Mouse (Mus musculus) bone marrow, adult 2 months (tissue): ENCODE data around the gene Adam25. TPM values are rescaled to one million over a fixed set of nuclear protein-coding genes. Genes with fewer than 3 reads are reported as not detected.
"Not testable (repeated sequence)": the region's sequence is repeated elsewhere in the genome, so short reads cannot be mapped to it uniquely, and the experiment has no call there.

Experiments
- H3K27ac ChIP-seq: fragments of 200-500 bp; 2 replicates; pipeline ENCODE4 v1.5.1; 2012; ENCODE audit warnings: low read depth, mild to moderate bottlenecking, control low read depth, inconsistent platforms, low read length; ENCODE audit not compliant: control insufficient read depth, poor library complexity, insufficient read depth
- H3K4me1 ChIP-seq: fragments of 200-500 bp; 2 replicates; pipeline ENCODE4 v1.6.1; 2011; ENCODE audit warnings: low read length; ENCODE audit not compliant: control insufficient read depth, insufficient read depth
- H3K4me3 ChIP-seq: fragments of 200-500 bp; replicated peaks from 2 replicates; pipeline ENCODE3; 2011; ENCODE audit warnings: mild to moderate bottlenecking, low read depth, low read length, control low read depth; ENCODE audit not compliant: control insufficient read depth
- CTCF ChIP-seq: fragments of 200-500 bp; IDR thresholded peaks from 2 replicates; pipeline ENCODE4 v1.5.1; 2011; ENCODE audit warnings: low read length, control low read depth; ENCODE audit not compliant: control insufficient read depth, insufficient read depth
- POLR2A ChIP-seq: fragments of 200-500 bp; IDR thresholded peaks from 2 replicates; pipeline ENCODE4 v1.6.1; 2011; ENCODE audit warnings: low read depth, mild to moderate bottlenecking, control low read depth, low read length, borderline replicate concordance; ENCODE audit not compliant: control insufficient read depth
- WGBS: fragments of 180-500 bp; shearing (Covaris S2); methylation state at CpG from one replicate; pipeline ENCODE4 v1.1.7; 2018; 5-methylcytosine and 5-hydroxymethylcytosine counted together
- polyA plus RNA-seq: library from polyadenylated mRNA; stranded (reverse); fragments of >200 nt; gene quantifications from 2 replicates; pipeline ENCODE4 v1.2.4, GENCODE M21; 2011; ENCODE audit warnings: low replicate concordance; ENCODE audit not compliant: missing spikeins, insufficient read depth, insufficient read length

Gene Adam25
- not detected in 2 replicates for polyA plus RNA-seq

- not testable (repeated sequence) for H3K4me3 ChIP-seq, H3K4me1 ChIP-seq, H3K27ac ChIP-seq
- 46% methylated on average over 1 of the region's 1 CpGs for WGBS
Observed at GRCm38 (mm10) chr8:40751908-40752307, at the start of gene Adam25. TSS of gene Adam25 (plus strand) at chr8:40752208.

GRCm38 (mm10) chr8:40715406-40715805 lies 36.6 kb upstream of the Adam25 start:
- 88% methylated on average over 4 of the region's 4 CpGs for WGBS

GRCm38 (mm10) chr8:40715986-40716385 lies 36.0 kb upstream of the Adam25 start:
- no peaks in the 10 kb centered on the region for H3K4me1 ChIP-seq
- H3K4me3 ChIP-seq, result no peak overlapping the region
- no peak overlapping the region for H3K27ac ChIP-seq
- TF ChIP-seq POLR2A (no peak), CTCF (no peak)
- 72% methylated on average over 7 of the region's 7 CpGs for WGBS

More at GRCm38 (mm10) chr8:40715406-40715805, 36.6 kb upstream of the Adam25 start:
- not testable (repeated sequence) for H3K27ac ChIP-seq, H3K4me1 ChIP-seq, H3K4me3 ChIP-seq

- no peak overlapping the region for H3K4me3 ChIP-seq
- no peak overlapping the region for H3K27ac ChIP-seq
- TF ChIP-seq CTCF (no peak), POLR2A (no peak)
- no peaks in the 10 kb centered on the region for H3K4me1 ChIP-seq
Observed at GRCm38 (mm10) chr8:40783320-40783719, 31.3 kb downstream of the Adam25 start.

GRCm38 (mm10) chr8:40792973-40793372 lies 41.0 kb downstream of the Adam25 start, which contains the start of gene Adam20:
TSS of gene Adam20 (plus strand) at chr8:40793273.
- not testable (repeated sequence) for H3K27ac ChIP-seq, H3K4me3 ChIP-seq, H3K4me1 ChIP-seq
- WGBS, result 50% methylated on average over 1 of the region's 1 CpGs

GRCm38 (mm10) chr8:40803379-40804079 lies 51.5 kb downstream of the Adam25 start:
- H3K27ac ChIP-seq, result no peak overlapping the region
- H3K4me1 ChIP-seq, result no peaks in the 10 kb centered on the region
- TF ChIP-seq CTCF, result no peak
- no peak for TF ChIP-seq POLR2A
- 72% methylated on average over 2 of the region's 2 CpGs for WGBS
- H3K4me3 ChIP-seq, result no peak overlapping the region

Other genes with a start within 250 kb of the Adam25 start
- not detected in 2 replicates for gene Adam24, start 77.1 kb upstream of the Adam25 start, polyA plus RNA-seq
- gene Adam20, start 41.1 kb downstream of the Adam25 start, polyA plus RNA-seq, result not detected in 2 replicates
- not detected in 2 replicates for gene Adam39, start 70.8 kb downstream of the Adam25 start, polyA plus RNA-seq